Mouse (Mus musculus) embryonic fibroblast, embryonic 13.5 days (primary cell): Measurements from ENCODE around the gene Lrp8.

Source experiments
- CTCF ChIP-seq: IDR thresholded peaks from 2 replicates; pipeline ENCODE4 v1.5.1; 2011; ENCODE audit warnings: mild to moderate bottlenecking, control low read depth, low read length, moderate library complexity, borderline replicate concordance; ENCODE audit not compliant: insufficient read depth
- POLR2A ChIP-seq: IDR thresholded peaks from 2 replicates; pipeline ENCODE4 v1.6.1; 2011; ENCODE audit warnings: low read depth, mild to moderate bottlenecking, control low read depth, low read length, moderate library complexity

GRCm38 (mm10) chr4:107864866-107865265 lies 62.8 kb downstream of the Lrp8 start:
- TF ChIP-seq CTCF (no peak), POLR2A (no peak)
